Mouse (Mus musculus) midbrain, embryonic 16.5 days (tissue): Measurements from ENCODE around the gene Pkp4. TPM values are rescaled to one million over a fixed set of nuclear protein-coding genes. Genes with fewer than 3 reads are reported as not detected.

Experiments used
- ATAC-seq: fragments of 200-750 bp; cut with Nextera tagmentation; 2 replicates; pipeline ENCODE4 v1.8.0; 2017; ENCODE audit warnings: moderate TSS enrichment
- H3K27ac ChIP-seq: fragments of 300-500 bp; sonication (generic); 2 replicates; pipeline ENCODE4 v1.5.1; 2014; ENCODE audit warnings: mild to moderate bottlenecking, low read length, mixed read lengths
- H3K27me3 ChIP-seq: fragments of 300-500 bp; sonication (generic); 2 replicates; pipeline ENCODE4 v1.6.1; 2014; ENCODE audit warnings: low read depth, low read length, mixed read lengths; ENCODE audit not compliant: control insufficient read depth, insufficient read depth
- H3K36me3 ChIP-seq: fragments of 300-500 bp; sonication (generic); 2 replicates; pipeline ENCODE4 v1.6.1; 2014; ENCODE audit warnings: mild to moderate bottlenecking, low read length, moderate library complexity, mixed read lengths; ENCODE audit not compliant: control insufficient read depth, insufficient read depth
- H3K4me1 ChIP-seq: fragments of 300-500 bp; sonication (generic); 2 replicates; pipeline ENCODE4 v1.6.1; 2014; ENCODE audit warnings: mild to moderate bottlenecking, low read length, mixed read lengths; ENCODE audit not compliant: control insufficient read depth, insufficient read depth
- H3K4me2 ChIP-seq: fragments of 300-500 bp; sonication (generic); 2 replicates; pipeline ENCODE4 v1.6.1; 2014; ENCODE audit warnings: mild to moderate bottlenecking, low read length, mixed read lengths
- H3K4me3 ChIP-seq: fragments of 300-500 bp; sonication (generic); 2 replicates; pipeline ENCODE4 v1.5.1; 2014; ENCODE audit warnings: low read depth, mild to moderate bottlenecking, low read length, moderate library complexity, mixed read lengths
- H3K9ac ChIP-seq: fragments of 300-500 bp; sonication (generic); 2 replicates; pipeline ENCODE4 v1.6.1; 2014; ENCODE audit warnings: low read depth, low read length, mixed read lengths
- H3K9me3 ChIP-seq: fragments of 300-500 bp; sonication (generic); replicated peaks from 2 replicates; pipeline ENCODE4 v1.6.1; 2014; ENCODE audit warnings: mild to moderate bottlenecking, low read length, mixed read lengths; ENCODE audit not compliant: control insufficient read depth, poor library complexity, severe bottlenecking
- WGBS: fragments of 180-500 bp; shearing (Covaris S2); extraction: QIAGEN DNeasy Blood & Tissue Kit; methylation state at CpG from one replicate; pipeline ENCODE4 v1.1.7; 2014; 5-methylcytosine and 5-hydroxymethylcytosine counted together
- polyA plus RNA-seq: library from polyadenylated mRNA; unstranded; fragments of >200 nt; fragmentation: Nextera tagmentation; extraction: Ambion mirVana; gene quantifications from 2 replicates; pipeline ENCODE4 v1.2.1, GENCODE M21; 2015

The Pkp4 gene
- 27.1 and 29.9 TPM in 2 replicates for polyA plus RNA-seq

DNA sequence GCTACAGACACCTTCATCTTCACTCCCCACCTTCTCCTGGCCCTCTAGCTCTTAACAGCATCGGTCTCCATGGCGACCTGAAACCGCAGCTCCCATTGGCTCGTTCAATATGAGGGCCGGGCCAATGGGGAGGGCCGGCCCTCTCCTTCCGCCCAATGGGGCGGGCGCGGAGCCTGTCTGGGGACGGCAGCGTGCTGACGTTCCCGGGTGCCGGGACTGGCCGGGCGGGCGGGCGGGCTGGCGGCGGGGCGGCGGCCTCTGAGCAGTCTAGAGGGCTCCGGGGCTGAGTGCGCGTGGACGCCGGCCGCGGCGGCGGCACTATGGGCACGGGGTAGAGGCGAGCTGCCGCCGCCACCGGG, at the start of gene Pkp4, which contains the start of gene Ccdc148:
Pkp4 (plus strand) TSS at position 246 of the 359 bp plus-strand sequence.
Ccdc148 (minus strand) TSS at position 79 of the 359 bp plus-strand sequence.
- H3K9me3 ChIP-seq, result no peaks in the 10 kb centered on the region
- peaks cover 15% of the 10 kb centered on the region for H3K4me1 ChIP-seq
- H3K4me3 ChIP-seq, result peak within 1 kb of the TSS; percentile 80
- 0% methylated on average over 34 of the region's 37 CpGs for WGBS
- peak within 1 kb of the TSS; percentile 91 for H3K27ac ChIP-seq
- peak within 1 kb of the TSS; percentile 71 for H3K4me2 ChIP-seq
- H3K27me3 ChIP-seq, result no peaks in the 10 kb centered on the region
- peak within 1 kb of the TSS; percentile 81 for H3K9ac ChIP-seq
- ATAC-seq, result peak; percentile 99
- H3K36me3 ChIP-seq, result no peaks in the 10 kb centered on the region

DNA sequence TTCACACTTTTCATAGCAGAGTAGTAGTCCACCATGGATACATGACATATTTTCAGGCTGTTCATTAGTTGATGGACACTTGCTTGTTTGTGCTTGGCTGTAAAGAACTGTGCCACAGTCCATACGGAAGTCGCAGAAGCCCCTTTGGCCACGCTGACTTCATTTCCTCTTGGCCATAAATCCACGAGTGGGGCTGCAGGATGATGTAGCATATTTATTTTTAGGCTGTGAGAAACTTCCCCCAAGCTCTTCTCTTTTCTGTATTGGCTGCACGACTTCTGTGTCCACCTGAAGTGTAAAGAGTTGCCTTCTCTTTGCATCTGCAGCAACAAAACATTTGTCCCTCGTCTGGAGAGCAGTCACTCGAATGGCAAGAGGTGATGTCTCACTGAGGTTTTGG, 31.6 kb upstream of the Pkp4 start:
- Histone ChIP-seq H3K27ac (no peak overlapping the region), H3K9ac (no peak overlapping the region), H3K4me1 (no peaks in the 10 kb centered on the region), H3K4me3 (no peak overlapping the region), H3K9me3 (no peaks in the 10 kb centered on the region), H3K27me3 (no peaks in the 10 kb centered on the region), H3K36me3 (0 out of 2 replicates have a peak, but pooled peaks cover 2% of the 10 kb centered on the region), H3K4me2 (no peak overlapping the region)
- no peak for ATAC-seq
- 85% methylated on average over 7 of the region's 7 CpGs for WGBS

- no peaks in the 10 kb centered on the region for H3K4me1 ChIP-seq
- no peak overlapping the region for H3K9ac ChIP-seq
- no peak for ATAC-seq
- 89% methylated on average over 8 of the region's 8 CpGs for WGBS
- H3K4me2 ChIP-seq, result no peak overlapping the region
- no peaks in the 10 kb centered on the region for H3K9me3 ChIP-seq
- H3K27ac ChIP-seq, result no peak overlapping the region
- H3K4me3 ChIP-seq, result no peak overlapping the region
- 0 out of 2 replicates have a peak, but pooled peaks cover 2% of the 10 kb centered on the region for H3K36me3 ChIP-seq
- no peaks in the 10 kb centered on the region for H3K27me3 ChIP-seq
Observed at GRCm38 (mm10) chr2:59129821-59130220, 30.8 kb upstream of the Pkp4 start.

GRCm38 (mm10) chr2:59131044-59131443, 29.6 kb upstream of the Pkp4 start:
- H3K27ac ChIP-seq, result no peak overlapping the region
- ATAC-seq, result no peak
- H3K4me1 ChIP-seq, result no peaks in the 10 kb centered on the region
- no peak overlapping the region for H3K9ac ChIP-seq
- WGBS, result 90% methylated on average over 8 of the region's 8 CpGs
- H3K4me2 ChIP-seq, result no peak overlapping the region
- H3K9me3 ChIP-seq, result no peaks in the 10 kb centered on the region
- no peak overlapping the region for H3K4me3 ChIP-seq
- no peaks in the 10 kb centered on the region for H3K27me3 ChIP-seq
- 0 out of 2 replicates have a peak, but pooled peaks cover 2% of the 10 kb centered on the region for H3K36me3 ChIP-seq

DNA sequence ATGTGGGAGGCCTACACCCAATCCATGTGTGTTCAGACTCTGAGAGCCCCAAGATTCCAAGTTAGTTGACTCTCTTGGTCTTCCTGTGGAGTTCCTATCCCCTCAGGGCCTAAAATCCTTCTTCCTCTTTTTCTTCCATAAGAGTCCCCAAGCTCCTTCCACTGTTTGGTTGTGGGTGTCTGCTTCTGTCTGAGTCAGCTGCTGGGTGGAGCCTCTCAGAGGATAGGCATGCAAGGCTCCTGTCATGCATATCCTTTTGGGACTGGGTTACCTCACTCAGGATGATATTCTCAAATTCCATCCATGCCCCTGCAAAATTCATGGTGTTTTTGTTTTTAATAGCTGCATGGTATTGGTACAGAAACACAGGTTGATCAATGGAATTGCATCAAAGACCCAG, 5.2 kb upstream of the Pkp4 start:
- no peak overlapping the region for H3K9ac ChIP-seq
- H3K4me2 ChIP-seq, result no peak overlapping the region
- no peaks in the 10 kb centered on the region for H3K27me3 ChIP-seq
- no peak overlapping the region for H3K4me3 ChIP-seq
- no peak for ATAC-seq
- H3K36me3 ChIP-seq, result no peaks in the 10 kb centered on the region
- no peaks in the 10 kb centered on the region for H3K4me1 ChIP-seq
- no peak overlapping the region for H3K27ac ChIP-seq
- H3K9me3 ChIP-seq, result no peaks in the 10 kb centered on the region

- no peaks in the 10 kb centered on the region for H3K27me3 ChIP-seq
- H3K9me3 ChIP-seq, result no peaks in the 10 kb centered on the region
- no peaks in the 10 kb centered on the region for H3K36me3 ChIP-seq
- no peak overlapping the region for H3K27ac ChIP-seq
- H3K4me3 ChIP-seq, result no peak overlapping the region
- WGBS, result 25% methylated on average over 2 of the region's 2 CpGs
- no peak for ATAC-seq
- H3K9ac ChIP-seq, result no peak overlapping the region
- H3K4me2 ChIP-seq, result no peak overlapping the region
- peaks cover 8% of the 10 kb centered on the region for H3K4me1 ChIP-seq
Observed at GRCm38 (mm10) chr2:59158117-59158516, 2.5 kb upstream of the Pkp4 start.

- Histone ChIP-seq H3K27ac (peak overlapping the region; percentile 76), H3K4me2 (peak overlapping the region; percentile 65), H3K9ac (peak overlapping the region; percentile 62), H3K27me3 (no peaks in the 10 kb centered on the region), H3K4me1 (peaks cover 15% of the 10 kb centered on the region), H3K4me3 (peak overlapping the region; percentile 80), H3K36me3 (no peaks in the 10 kb centered on the region), H3K9me3 (no peaks in the 10 kb centered on the region)
- WGBS, result 0% methylated on average over 16 of the region's 16 CpGs
- ATAC-seq, result peak; percentile 36
Observed at GRCm38 (mm10) chr2:59159961-59160604, 567 bp upstream of the Pkp4 start.

DNA sequence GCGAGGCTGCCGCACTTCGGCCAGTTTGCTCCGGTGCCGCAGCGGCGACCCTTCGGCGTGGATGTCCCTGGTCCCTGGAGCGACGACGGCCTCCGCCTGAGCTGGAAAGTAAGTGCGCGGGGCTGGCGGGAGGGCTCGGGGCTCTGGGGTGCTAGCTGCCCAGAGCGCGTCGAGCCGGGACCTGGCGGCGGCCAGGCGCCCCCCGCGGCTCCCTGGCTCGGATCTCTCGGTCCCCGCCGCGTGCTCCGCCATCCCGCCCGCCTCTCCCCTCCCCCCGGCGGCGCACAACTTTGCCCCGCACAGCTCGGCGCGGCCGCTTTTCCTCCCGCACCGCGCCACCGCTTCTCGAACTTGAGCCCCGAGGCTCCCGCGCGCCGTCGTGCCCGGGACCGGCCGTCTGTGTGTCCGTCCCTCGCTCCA, 381 bp downstream of the Pkp4 start:
- no peaks in the 10 kb centered on the region for H3K9me3 ChIP-seq
- peak overlapping the region; percentile 91 for H3K27ac ChIP-seq
- peak overlapping the region; percentile 80 for H3K4me3 ChIP-seq
- peaks cover 15% of the 10 kb centered on the region for H3K4me1 ChIP-seq
- H3K27me3 ChIP-seq, result no peaks in the 10 kb centered on the region
- ATAC-seq, result peak; percentile 60
- H3K36me3 ChIP-seq, result no peaks in the 10 kb centered on the region
- WGBS, result 0% methylated on average over 21 of the region's 58 CpGs
- H3K4me2 ChIP-seq, result peak overlapping the region; percentile 71
- H3K9ac ChIP-seq, result peak overlapping the region; percentile 81

- ATAC-seq, result peak; percentile 76
- Histone ChIP-seq H3K36me3 (no peaks in the 10 kb centered on the region), H3K4me3 (peak overlapping the region; percentile 80), H3K9ac (peak overlapping the region; percentile 81), H3K9me3 (no peaks in the 10 kb centered on the region), H3K4me2 (peak overlapping the region; percentile 71), H3K4me1 (peaks cover 15% of the 10 kb centered on the region), H3K27ac (peak overlapping the region; percentile 91), H3K27me3 (no peaks in the 10 kb centered on the region)
- under 1% methylated on average over 66 of the region's 74 CpGs for WGBS
Observed at GRCm38 (mm10) chr2:59161441-59162284, 1.0 kb downstream of the Pkp4 start.
